Mouse (Mus musculus): ENCODE results near the gene Dnm3. TPM values are rescaled to one million over a fixed set of nuclear protein-coding genes. Genes with fewer than 3 reads are reported as not detected.
A peak's percentile ranks its signal among the peaks of the same experiment; 100 is the strongest.

The Dnm3 gene
- total RNA-seq, 2 experiments from 2014 or later = 4.7 to 7.4 TPM

- peak; percentile 11 for DNase-seq (ENCODE audit: low spot score)
- intact Hi-C loops (cut with DNase I) = no loop called here
Observed at GRCm38 (mm10) chr1:162093806-162094522, 383.9 kb downstream of the Dnm3 start.

GRCm38 (mm10) chr1:162092899-162093659 lies 384.8 kb downstream of the Dnm3 start:
- no peak for DNase-seq (ENCODE audit: low spot score)

GRCm38 (mm10) chr1:162092401-162092800 lies 385.4 kb downstream of the Dnm3 start:
- DNase-seq (ENCODE audit: low spot score) = no peak
- intact Hi-C loops (cut with DNase I) = no loop called here

More at GRCm38 (mm10) chr1:162092899-162093659, 384.8 kb downstream of the Dnm3 start:
- intact Hi-C loops (cut with DNase I) = no loop called here

DNA sequence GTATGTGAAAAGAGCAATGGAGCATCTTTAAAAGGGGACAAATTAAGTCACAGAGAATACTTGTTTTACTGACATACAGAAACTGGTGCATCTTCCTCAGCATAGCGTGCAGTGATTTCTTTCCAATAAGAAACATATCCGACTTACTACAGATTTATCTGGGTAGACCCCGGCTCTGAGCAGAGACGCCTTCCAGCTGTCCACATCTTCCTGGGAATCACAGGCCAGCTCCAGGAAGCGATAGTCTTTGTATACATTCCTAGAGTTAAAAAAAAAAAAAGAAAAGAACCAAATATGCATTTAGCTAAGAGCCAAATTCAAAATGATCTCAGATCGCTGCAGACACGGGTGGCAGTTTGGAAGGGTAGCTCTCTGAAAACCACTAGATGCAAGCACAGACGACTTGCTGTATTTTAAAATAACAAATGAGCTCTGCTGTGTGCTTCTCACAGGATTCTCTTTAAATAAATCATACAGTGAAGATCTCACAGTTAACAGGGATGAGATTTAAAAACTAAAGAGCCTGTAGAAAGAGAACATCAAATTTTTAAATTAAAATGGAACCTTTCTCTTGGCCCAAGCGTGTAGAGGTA lies 393.9 kb downstream of the Dnm3 start:
- intact Hi-C loops (cut with DNase I) = no loop called here
- DNase-seq (ENCODE audit: low spot score) = no peak

- DNase-seq (ENCODE audit: low spot score) = no peak
- intact Hi-C loops (cut with DNase I) = no loop called here
Observed at GRCm38 (mm10) chr1:162083354-162083753, 394.5 kb downstream of the Dnm3 start.

DNA sequence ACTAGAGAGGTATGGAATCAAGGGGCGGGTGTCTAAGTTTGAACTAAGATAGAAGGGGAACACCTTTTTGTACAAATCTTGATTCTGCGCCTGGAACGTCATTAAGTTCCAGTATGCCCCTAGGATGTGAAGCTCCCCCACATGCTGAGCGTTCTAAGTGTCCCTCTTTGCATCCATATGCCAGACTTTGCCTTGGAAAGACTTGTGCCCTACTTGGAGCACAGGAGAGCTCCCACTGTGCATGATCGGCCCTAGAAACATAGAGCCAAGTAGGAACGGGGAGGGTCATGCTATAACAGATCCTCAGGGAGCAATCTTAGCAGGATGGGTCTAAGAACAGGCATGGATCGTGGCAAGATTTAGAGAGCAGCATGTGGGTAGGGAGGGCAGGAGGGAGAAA lies 395.1 kb downstream of the Dnm3 start:
- DNase-seq (ENCODE audit: low spot score) = no peak
- intact Hi-C loops (cut with DNase I) = no loop called here

DNA sequence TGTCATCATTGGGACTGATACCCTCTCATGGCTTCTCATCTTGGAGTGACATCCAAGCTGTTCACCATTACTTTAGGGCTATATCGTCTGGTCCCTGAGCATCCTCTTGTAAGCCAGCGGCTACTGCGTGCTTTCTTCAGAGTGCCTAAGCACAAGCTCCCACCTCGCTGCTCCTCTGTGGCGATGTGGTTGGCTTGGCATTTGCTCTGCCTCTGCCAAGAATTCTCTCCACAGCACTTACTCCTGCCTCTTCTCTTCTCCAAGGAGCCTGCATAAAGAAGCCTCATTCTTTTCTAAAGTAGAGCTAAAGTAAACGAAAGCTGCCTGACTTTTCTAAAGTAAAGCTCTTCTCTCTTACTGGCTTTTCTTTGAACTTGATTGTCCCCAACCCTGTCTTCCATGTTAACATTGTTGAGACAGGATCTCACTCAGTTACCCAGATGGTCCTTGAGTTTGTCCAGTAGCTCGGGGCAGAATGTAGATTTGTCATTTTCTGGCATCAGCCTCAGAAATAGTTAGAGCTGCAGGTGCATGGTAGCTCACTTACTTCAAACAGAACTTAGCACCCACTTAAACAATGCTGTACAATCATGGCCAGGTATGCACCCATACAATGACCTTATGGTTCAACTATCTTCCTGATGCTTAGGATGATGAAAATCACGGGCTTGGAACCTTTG lies 396.0 kb downstream of the Dnm3 start:
- intact Hi-C loops (cut with DNase I) = no loop called here
- no peak for DNase-seq (ENCODE audit: low spot score)

DNA sequence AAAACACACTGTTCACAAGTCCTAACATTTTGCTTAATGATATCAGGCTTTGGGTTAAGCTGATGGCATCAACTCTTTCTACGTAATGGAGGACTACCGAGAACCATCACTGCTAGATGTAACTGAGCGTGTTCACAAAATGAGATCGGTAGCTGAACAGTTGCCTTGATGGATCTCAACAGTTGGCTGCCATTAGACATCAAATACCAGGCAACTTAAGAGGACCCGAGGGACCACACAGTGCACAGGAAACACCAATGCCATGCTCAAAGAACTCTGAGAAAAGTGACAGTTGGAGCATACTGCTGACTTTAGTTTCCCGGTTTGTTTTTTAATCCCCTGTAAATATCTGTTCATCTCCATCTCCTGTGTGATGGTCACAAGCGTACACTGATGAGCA lies 397.8 kb downstream of the Dnm3 start:
- intact Hi-C loops (cut with DNase I) = no loop called here
- DNase-seq (ENCODE audit: low spot score) = no peak

DNA sequence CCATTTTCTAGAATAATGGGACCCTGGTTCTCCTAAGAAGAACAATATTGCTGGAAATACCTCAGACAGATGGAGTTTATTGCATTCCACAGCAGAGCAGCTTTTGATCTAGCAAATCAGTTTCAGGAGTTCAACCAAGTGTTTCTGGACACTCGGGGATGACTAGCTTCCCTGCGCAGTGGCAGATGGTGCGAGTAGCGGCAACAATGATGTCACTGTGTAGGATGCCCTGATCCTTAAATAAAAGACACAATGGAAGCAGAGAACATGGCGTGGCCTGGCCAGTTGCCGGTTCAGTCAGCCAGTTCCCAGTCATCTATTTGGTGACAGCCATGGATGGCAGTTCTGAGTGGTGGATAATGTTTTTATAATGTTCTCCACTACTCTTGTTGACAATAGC lies 400.4 kb downstream of the Dnm3 start:
- intact Hi-C loops (cut with DNase I) = no loop called here
- DNase-seq (ENCODE audit: low spot score) = no peak

DNA sequence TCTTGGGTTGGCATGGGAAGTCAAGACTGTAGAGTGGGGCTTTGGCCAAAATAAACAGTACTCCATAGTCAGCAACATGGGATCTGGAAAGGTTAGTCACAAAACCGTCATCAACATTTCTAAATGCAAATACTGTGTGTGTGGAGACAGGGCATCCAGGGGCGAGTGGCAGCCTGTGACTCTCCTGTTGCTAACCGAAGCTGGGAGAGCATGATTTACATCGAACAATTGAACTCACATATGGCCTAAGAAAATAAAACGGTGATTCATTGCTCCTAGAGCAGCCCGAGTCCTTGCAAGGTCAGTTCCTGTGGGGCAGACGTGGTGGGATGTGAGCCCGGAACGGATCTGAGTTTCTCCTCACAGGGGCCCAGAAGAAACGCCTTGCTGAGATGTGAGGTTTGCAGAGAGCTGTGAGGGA lies 401.2 kb downstream of the Dnm3 start:
- intact Hi-C loops (cut with DNase I) = no loop called here

DNA sequence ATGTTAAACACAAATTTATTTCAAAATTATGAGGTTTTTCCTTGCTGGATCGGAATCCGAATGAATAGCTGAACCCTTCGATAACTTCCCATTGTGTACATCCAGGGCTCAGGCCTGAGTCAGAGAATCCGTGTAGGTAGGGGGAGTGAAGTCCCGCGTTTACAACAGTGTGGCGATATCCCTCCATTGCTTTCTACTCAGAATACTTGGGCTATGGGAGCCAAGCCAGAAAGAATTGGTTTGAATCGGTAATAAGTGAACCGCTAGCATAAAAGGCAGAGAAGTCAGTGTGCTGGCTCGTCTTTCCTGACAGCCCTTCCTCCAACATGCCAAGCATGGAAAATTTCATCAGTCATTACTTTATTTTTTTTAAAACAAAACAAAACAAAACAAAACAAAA lies 402.0 kb downstream of the Dnm3 start:
- DNase-seq (ENCODE audit: low spot score) = no peak
- intact Hi-C loops (cut with DNase I) = no loop called here

More for the DNA sequence above, 401.2 kb downstream of the Dnm3 start:
- no peak for DNase-seq (ENCODE audit: low spot score)

GRCm38 (mm10) chr1:162075416-162075815 lies 402.4 kb downstream of the Dnm3 start:
- intact Hi-C loops (cut with DNase I) = no loop called here
- DNase-seq (ENCODE audit: low spot score) = no peak

GRCm38 (mm10) chr1:162074626-162075410 lies 403.0 kb downstream of the Dnm3 start:
- intact Hi-C loops (cut with DNase I) = no loop called here

GRCm38 (mm10) chr1:162072917-162073578 lies 404.8 kb downstream of the Dnm3 start:
- intact Hi-C loops (cut with DNase I) = no loop called here
- no peak for DNase-seq (ENCODE audit: low spot score)

More at GRCm38 (mm10) chr1:162074626-162075410, 403.0 kb downstream of the Dnm3 start:
- no peak for DNase-seq (ENCODE audit: low spot score)

DNA sequence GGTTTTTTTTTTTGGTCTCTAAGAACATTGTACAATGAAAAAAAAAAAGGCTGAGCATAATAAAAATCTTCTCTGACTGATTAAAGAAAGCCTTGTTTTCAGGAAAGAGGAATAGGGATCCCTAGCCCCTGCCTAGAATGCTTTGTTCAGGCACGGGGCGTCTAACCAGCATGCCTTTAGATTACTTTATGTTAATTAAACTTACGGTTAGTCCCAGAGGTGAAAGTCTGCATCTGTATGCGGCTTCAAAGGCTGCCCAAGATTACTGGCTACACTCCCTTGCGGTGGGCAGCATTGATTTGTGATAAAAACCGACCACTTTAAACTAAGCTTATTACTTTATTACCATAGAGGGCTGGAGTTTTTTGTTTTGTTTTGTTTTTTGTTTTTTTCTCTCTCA lies 424.2 kb downstream of the Dnm3 start:
- no peak for DNase-seq (ENCODE audit: low spot score)
- intact Hi-C loops (cut with DNase I) = no loop called here

- intact Hi-C loops (cut with DNase I) = no loop called here
- DNase-seq (ENCODE audit: low spot score) = no peak
Observed at GRCm38 (mm10) chr1:162053186-162053585, 424.6 kb downstream of the Dnm3 start.

GRCm38 (mm10) chr1:162052755-162053154 lies 425.1 kb downstream of the Dnm3 start:
- intact Hi-C loops (cut with DNase I) = no loop called here
- no peak for DNase-seq (ENCODE audit: low spot score)

DNA sequence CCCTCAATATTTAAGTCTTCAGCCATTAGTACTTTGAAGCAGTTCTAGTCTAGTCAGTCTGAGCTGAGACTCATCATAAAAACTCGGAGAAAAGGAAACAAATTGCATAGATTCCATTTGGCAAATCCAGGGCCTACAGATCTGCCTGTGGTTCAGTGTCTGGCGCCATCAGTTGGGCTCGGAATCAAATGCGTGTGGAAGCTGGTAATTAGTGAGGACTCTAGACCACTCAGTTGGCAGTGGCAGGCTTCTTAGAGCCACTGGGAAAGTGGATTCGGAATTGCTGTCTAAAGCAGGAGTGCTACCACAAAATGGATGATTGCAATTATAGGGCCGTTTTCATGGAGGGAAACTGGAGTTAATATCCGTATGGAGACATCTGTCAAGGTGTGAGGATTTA lies 425.7 kb downstream of the Dnm3 start:
- no peak for DNase-seq (ENCODE audit: low spot score)
- intact Hi-C loops (cut with DNase I) = no loop called here

DNA sequence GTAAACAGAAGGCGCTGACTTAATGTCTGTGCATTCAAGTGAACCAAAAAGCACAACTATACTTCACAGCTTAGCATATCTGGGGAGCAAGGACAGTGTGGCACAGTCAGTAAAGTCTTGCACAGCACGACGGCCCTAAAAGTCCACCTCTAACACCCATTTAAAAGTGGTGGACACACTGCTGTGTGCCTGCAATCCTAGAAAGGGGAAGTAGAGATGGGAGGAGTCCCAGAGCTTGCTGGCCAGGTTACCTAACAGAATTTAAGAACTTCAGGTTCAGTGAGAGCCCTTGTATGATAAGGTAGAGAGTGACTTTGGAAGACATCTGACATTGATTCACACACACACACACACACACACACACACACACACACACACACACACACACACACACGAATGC lies 426.1 kb downstream of the Dnm3 start:
- DNase-seq (ENCODE audit: low spot score) = no peak
- intact Hi-C loops (cut with DNase I) = no loop called here

Data from heart, postnatal 25 days (tissue).